Mouse (Mus musculus): ENCODE measurements around the gene Fam198b.

GRCm38 (mm10) chr3:79928409-79928808, 44.1 kb downstream of the Fam198b start:
- TF ChIP-seq POLR2A (IDR thresholded peaks at IDR 0.05; ENCODE audit: extremely low read depth, insufficient read depth, low read length) (no peak), CTCF (IDR thresholded peaks at IDR 0.05; ENCODE audit: low read depth, low read length) (no peak)
